Mouse (Mus musculus) forebrain, embryonic 15.5 days (tissue): Measurements from ENCODE around the gene Il11ra1. TPM values are rescaled to one million over a fixed set of nuclear protein-coding genes. Genes with fewer than 3 reads are reported as not detected.
A peak's percentile ranks its signal among the peaks of the same experiment; 100 is the strongest.
"Not testable (repeated sequence)": the region's sequence is repeated elsewhere in the genome, so short reads cannot be mapped to it uniquely, and the experiment has no call there.

ENCODE experiments used
- ATAC-seq: fragments of 200-750 bp; cut with Nextera tagmentation; replicated peaks from 2 replicates; pipeline ENCODE4 v1.8.0; 2017; ENCODE audit warnings: mild to moderate bottlenecking, moderate TSS enrichment, moderate library complexity
- H3K27ac ChIP-seq: fragments of 300-500 bp; sonication (generic); replicated peaks from 2 replicates; pipeline ENCODE4 v1.5.1; 2015; ENCODE audit warnings: mild to moderate bottlenecking, inconsistent platforms
- H3K27me3 ChIP-seq: fragments of 300-500 bp; sonication (generic); 2 replicates; pipeline ENCODE4 v1.6.1; 2015; ENCODE audit warnings: inconsistent platforms
- H3K36me3 ChIP-seq: fragments of 300-500 bp; sonication (generic); 2 replicates; pipeline ENCODE4 v1.6.1; 2015; ENCODE audit warnings: mild to moderate bottlenecking, inconsistent platforms
- H3K4me1 ChIP-seq: fragments of 300-500 bp; sonication (generic); 2 replicates; pipeline ENCODE4 v1.6.1; 2015; ENCODE audit warnings: inconsistent platforms
- H3K4me2 ChIP-seq: fragments of 300-500 bp; sonication (generic); replicated peaks from 2 replicates; pipeline ENCODE4 v1.6.1; 2015; ENCODE audit warnings: mild to moderate bottlenecking, inconsistent platforms
- H3K4me3 ChIP-seq: fragments of 300-500 bp; sonication (generic); 2 replicates; pipeline ENCODE4 v1.5.1; 2015; ENCODE audit warnings: mild to moderate bottlenecking, inconsistent platforms
- H3K9ac ChIP-seq: fragments of 300-500 bp; sonication (generic); replicated peaks from 2 replicates; pipeline ENCODE4 v1.6.1; 2015; ENCODE audit warnings: mild to moderate bottlenecking, inconsistent platforms
- H3K9me3 ChIP-seq: fragments of 300-500 bp; sonication (generic); 2 replicates; pipeline ENCODE4 v1.6.1; 2016; ENCODE audit warnings: inconsistent platforms
- WGBS: fragments of 180-500 bp; shearing (Covaris S2); methylation state at CpG from one replicate; pipeline ENCODE4 v1.1.7; 2015; ENCODE audit warnings: mixed read lengths; 5-methylcytosine and 5-hydroxymethylcytosine counted together
- polyA plus RNA-seq: library from polyadenylated mRNA; unstranded; fragments of >200 nt; fragmentation: Nextera tagmentation; extraction: Ambion mirVana; gene quantifications from 2 replicates; pipeline ENCODE4 v1.2.1, GENCODE M21; 2015

Il11ra1 gene
- polyA plus RNA-seq, 1 experiment from 2014 or later, result 26.4 TPM

DNA sequence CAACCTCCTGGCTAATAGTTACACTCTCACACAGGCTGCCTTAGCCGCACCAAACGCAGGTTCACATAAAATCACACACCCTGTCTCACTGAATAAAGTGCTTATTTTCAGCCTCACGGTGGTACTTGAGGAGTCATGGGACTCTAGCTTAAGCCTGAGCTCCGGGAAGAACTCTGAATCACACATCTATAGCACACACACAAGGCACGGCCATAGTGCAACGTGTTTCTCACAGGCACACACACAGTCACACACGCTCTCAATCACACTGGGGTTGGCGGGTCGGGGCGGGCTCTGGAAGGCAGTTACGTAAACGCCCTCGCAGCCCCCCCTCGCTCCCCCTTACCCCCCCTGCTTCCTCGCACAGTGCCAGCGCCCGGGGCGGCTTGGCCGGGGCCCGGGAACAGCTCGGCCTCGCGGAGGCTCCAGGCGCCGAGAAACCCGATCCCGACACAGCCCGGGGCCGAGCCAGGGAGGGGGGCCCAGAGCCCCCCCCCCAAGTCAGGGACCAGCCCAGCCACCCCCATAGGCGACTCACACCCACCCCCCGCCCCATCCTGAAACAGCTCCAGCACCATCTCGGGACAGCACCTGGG lies 1.3 kb upstream of the Il11ra1 start:
- WGBS, result 4% methylated on average over 27 of the region's 32 CpGs
- not testable (repeated sequence) for H3K4me1 ChIP-seq, H3K27ac ChIP-seq, H3K36me3 ChIP-seq, H3K27me3 ChIP-seq, ATAC-seq, H3K9ac ChIP-seq, H3K9me3 ChIP-seq, H3K4me3 ChIP-seq
- peak overlapping the region; percentile 23 for H3K4me2 ChIP-seq

DNA sequence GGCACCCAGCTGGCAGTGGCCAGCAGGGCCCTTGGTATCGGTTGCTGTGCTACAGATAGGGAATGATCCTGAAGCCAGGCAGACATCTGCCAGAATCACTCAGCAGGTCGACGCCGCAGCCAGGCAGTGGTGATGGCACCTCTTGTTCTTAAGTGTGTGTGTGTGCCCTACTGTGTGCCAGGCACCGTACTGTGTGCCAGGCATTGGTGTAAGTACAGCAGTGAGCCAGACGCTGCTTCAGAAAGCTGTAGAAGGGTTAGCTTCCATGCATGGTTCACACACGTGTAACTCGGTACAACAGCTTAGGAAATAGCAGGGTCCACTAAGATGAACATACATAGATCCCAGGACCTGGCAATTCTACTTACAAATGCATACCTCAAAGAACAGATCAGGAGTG lies 435 bp downstream of the Il11ra1 start:
- 73% methylated on average over 5 of the region's 8 CpGs for WGBS
- H3K27ac ChIP-seq, H3K4me3 ChIP-seq, H3K4me1 ChIP-seq, H3K9me3 ChIP-seq, H3K4me2 ChIP-seq, H3K36me3 ChIP-seq, H3K9ac ChIP-seq, ATAC-seq, H3K27me3 ChIP-seq: not testable (repeated sequence)

DNA sequence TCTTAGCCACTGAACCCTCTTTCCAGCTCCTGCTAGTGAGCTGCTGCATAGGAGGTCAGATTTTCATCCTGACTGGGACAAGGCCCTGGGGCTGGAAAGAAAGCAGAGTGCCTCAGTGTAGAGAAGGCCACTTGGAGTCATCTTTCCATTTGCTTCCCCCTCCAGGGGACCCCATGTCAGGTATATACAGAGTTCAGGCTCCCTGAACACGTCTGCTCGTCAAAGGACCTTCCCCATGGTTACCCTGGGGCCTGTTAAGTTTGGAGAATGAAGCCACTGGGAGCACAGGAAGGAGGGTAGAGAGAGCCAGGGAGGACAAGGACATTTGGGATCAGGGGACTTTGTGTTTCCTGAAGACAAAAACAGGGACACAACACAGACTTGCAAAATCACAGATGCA lies 2.4 kb downstream of the Il11ra1 start:
- ATAC-seq, H3K9me3 ChIP-seq, H3K4me3 ChIP-seq, H3K9ac ChIP-seq, H3K27me3 ChIP-seq, H3K36me3 ChIP-seq, H3K4me2 ChIP-seq, H3K27ac ChIP-seq: not testable (repeated sequence)
- peaks cover 14% of the 10 kb centered on the region for H3K4me1 ChIP-seq
- WGBS, result 60% methylated on average over 2 of the region's 2 CpGs

DNA sequence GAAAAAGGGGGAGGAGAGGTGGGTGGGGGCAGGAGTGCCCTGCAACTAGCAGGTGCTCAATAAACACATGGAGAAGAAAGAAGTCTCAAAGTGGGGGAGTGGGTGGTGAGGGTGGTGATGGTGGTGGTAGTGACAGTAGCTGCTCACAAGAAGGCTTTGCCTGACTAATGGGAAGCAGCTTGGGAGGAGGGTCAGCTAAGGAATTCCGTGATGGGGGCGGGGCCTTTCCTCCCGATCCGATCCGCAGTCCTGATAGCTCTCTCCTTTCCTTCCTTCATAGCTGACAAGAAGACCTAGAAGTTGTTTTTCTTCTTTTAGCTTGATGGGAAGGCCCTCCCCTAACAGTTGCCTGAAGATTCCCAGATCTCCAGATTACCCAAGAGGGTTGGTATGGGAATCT lies 4.9 kb downstream of the Il11ra1 start:
- 8% methylated on average over 5 of the region's 5 CpGs for WGBS
- Histone ChIP-seq H3K9ac (no peak overlapping the region), H3K27ac (no peak overlapping the region), H3K27me3 (no peaks in the 10 kb centered on the region), H3K4me3 (no peak overlapping the region), H3K4me2 (no peak overlapping the region), H3K4me1 (peaks cover 25% of the 10 kb centered on the region), H3K36me3 (no peaks in the 10 kb centered on the region), H3K9me3 (no peaks in the 10 kb centered on the region)
- no peak for ATAC-seq

DNA sequence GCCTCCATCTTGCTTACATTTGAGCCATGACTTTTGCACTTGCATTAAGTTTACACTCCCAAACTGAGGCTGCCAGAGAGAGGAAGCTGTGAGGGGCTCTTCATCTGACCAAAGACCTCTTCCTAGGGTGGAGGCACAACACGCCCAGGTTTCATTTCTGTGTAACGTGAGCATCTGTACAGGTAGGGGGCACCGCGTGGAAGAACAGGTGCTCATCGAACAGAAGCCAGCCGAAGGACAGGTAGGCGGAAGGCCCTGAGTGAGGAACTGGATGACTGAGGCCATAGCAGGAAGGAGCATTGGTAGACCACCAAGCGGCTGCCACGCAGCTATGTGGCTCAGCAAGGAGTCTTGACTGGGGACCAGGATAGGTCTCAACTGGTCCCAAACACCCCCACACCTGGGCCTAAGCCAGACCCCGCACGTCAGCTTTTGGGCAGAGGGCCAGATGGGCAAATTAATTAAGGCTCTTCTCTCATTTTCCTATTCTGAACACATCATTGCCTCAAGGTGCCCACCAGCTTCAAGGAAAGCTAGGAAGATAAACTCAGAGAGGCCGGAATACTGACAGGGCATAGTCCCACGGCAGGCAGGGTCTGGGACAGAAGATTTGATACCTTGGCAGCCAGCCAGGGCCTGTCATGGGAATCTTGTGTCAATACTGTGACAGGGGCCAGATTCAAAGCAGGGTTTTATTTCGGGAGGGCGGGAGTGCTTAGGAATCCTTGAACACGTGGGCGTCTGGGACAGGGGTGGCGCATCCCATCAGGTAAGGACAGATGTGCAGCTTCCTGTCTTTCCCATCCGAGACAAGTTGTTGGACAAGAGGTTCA lies 6.3 kb downstream of the Il11ra1 start:
- no peaks in the 10 kb centered on the region for H3K27me3 ChIP-seq
- no peaks in the 10 kb centered on the region for H3K9me3 ChIP-seq
- peaks cover 29% of the 10 kb centered on the region for H3K4me1 ChIP-seq
- no peak overlapping the region for H3K9ac ChIP-seq
- peak overlapping the region; percentile 28; the same call in 1 of the 2 replicates for H3K4me2 ChIP-seq
- no peak overlapping the region for H3K4me3 ChIP-seq
- peaks cover 4% of the 10 kb centered on the region; the same call in 1 of the 2 replicates for H3K36me3 ChIP-seq
- no peak for ATAC-seq
- H3K27ac ChIP-seq, result peak overlapping the region; percentile 14; the same call in 1 of the 2 replicates
- WGBS, result 42% methylated on average over 19 of the region's 19 CpGs

DNA sequence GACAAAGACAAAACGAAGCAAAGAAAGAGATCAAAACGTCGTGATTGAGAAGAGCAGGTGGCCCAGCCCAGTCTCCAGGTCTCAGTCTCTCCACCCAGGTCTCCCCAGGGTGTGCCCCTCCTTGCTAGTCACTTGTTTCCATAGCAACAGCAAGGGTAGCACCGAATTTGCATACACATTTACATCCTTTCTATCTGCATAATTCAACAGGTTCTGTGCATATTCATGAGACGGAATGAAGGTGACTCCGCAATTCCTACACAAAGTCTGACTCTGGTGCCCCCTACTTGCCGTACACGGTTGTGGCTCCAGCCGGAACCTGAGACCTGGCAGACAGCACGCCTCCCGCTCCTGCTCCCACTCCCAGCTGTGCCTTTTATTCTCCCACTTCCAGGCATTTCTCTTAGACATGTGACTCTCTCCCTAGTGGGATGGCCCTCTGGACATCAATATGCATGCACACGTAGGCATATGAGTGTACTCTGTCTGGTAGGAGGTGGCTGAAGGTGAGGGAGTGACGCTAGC lies 7.3 kb downstream of the Il11ra1 start:
- WGBS, result 1% methylated on average over 13 of the region's 13 CpGs
- Histone ChIP-seq H3K4me2 (peak overlapping the region; percentile 28), H3K9me3 (no peaks in the 10 kb centered on the region), H3K27me3 (no peaks in the 10 kb centered on the region), H3K4me3 (no peak overlapping the region), H3K36me3 (peaks cover 4% of the 10 kb centered on the region; the same call in 1 of the 2 replicates), H3K4me1 (peaks cover 38% of the 10 kb centered on the region), H3K9ac (no peak overlapping the region; the same call in 1 of the 2 replicates), H3K27ac (peak overlapping the region; percentile 51)
- ATAC-seq, result peak; percentile 76

DNA sequence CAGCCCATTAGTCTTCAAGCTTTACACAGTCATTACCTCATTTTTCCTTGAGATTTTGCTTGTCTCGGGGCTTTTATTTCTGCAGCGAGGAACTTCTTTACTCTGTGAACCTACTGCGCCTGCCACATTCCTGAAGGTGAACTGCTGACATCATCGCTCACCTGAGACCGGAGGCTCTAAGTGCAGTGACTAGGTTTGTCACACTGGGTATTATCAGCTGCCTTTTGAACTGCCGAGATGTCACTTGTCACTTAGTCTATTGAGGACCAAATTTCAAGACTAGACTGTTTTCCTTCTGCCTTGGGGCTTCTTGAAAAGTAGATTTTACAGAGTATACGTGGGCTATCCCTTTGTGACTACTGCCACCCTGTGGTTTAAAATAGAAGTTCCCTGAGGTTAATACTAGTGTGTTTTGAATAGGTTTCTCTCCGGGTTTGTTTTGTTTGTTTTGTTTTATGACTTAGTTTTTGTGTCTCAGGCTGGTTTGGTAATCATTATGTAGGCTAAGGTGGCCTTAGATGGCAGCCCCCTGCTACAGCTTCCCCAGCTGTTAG lies 8.5 kb downstream of the Il11ra1 start:
- peak; percentile 18; the same call in 1 of the 2 replicates for ATAC-seq
- WGBS, result 37% methylated on average over 8 of the region's 8 CpGs
- peaks cover 4% of the 10 kb centered on the region; the same call in 1 of the 2 replicates for H3K36me3 ChIP-seq
- H3K9me3 ChIP-seq, result no peaks in the 10 kb centered on the region
- H3K27ac ChIP-seq, result 0 out of 2 replicates have a peak overlapping the region, but pooled peaks have one; percentile 4
- peaks cover 48% of the 10 kb centered on the region for H3K4me1 ChIP-seq
- no peak overlapping the region for H3K4me2 ChIP-seq
- H3K27me3 ChIP-seq, result no peaks in the 10 kb centered on the region
- no peak overlapping the region for H3K4me3 ChIP-seq
- H3K9ac ChIP-seq, result no peak overlapping the region

DNA sequence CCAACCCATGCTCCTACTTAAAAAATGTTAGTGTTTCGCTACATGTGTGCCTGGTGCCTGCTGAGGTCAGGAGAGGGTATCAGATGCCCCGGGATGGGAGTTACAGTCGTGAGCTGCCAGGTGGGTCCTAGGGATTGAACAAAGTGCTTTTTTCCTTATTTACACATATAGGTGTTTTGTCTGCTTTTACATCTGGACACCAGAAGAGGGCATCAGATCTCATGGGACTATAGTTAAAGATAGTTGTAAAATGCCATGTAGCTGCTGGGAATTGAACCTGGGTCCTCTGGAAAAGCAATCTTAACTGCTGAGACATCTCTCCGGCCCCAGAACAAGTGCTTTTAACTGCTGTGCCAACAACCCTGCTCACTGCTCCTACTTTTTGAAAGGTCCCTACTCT lies 10.4 kb downstream of the Il11ra1 start:
- H3K9me3 ChIP-seq, result no peaks in the 10 kb centered on the region
- 72% methylated on average over 4 of the region's 4 CpGs for WGBS
- H3K9ac ChIP-seq, result no peak overlapping the region
- peaks cover 4% of the 10 kb centered on the region; the same call in 1 of the 2 replicates for H3K36me3 ChIP-seq
- no peaks in the 10 kb centered on the region for H3K27me3 ChIP-seq
- ATAC-seq, result no peak
- H3K4me2 ChIP-seq, result no peak overlapping the region
- peaks cover 63% of the 10 kb centered on the region for H3K4me1 ChIP-seq
- H3K27ac ChIP-seq, result no peak overlapping the region
- no peak overlapping the region for H3K4me3 ChIP-seq

DNA sequence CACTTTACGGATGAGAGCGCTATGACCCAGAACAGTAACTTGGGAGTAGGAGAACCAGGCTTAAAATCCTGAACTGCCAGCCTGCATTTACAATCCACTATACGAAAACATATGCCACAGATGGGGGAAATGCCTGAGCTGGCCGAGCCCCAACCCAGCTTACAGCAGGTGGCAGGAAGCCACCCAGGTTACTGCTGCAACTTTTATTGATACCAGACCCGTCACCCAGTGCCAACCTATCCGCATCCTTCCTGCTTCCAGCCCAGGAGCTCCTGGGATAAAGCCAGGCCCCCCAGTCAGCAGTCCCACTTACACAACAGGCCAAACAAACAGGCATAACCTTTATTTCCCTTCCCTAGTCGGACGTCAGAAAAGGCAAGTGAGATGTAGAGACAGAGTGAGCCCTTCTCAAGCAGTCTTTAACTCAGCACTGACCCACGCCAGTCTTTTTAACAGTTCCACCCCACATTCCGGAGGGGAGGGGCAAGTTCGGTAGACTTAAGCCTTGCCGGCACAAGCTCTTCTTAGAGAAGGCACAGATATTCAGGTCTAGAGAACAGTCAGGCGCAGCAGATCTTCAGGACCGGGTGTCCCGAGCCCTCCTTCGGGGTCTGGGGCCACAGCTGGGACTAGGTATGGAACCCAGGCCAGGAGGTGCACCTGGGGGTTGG lies 12.1 kb downstream of the Il11ra1 start:
- H3K9me3 ChIP-seq, result no peaks in the 10 kb centered on the region

DNA sequence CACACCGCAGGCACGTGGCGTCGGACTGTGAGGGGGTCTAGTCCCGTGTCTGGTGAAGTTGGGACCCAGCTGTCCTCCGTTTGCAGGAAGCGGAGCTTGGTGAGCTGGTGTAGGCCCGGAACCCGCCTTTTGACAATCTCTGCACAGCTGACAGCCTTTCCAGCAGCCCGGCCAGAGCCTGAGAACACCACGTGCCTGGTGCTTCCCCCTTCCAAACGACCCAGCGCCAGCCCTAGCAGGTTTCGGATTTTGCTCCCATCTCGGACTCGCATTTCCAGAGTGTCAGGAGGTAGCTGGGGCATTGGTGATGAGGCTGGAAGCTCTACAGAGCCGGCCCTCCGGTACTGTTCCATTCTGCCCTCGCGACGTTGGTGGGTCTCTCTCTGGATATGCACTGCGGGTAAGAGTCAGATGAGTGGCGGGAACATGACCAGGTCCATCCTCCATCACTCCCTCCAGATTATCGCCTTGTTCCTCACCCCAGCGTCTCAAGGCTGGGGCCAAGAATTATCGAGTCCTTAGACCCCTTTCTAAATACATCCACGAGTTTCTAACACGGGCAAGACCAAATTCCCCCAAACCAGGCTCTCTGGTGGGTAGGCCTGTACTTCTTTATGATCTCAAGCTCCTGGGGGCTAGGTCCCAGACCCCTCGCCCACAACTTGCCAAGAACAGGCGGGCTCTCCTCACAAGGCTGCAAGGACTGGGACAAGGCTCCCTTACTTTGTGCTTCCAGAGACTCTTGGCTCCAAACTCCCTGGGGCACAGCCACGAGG lies 12.8 kb downstream of the Il11ra1 start:
- Histone ChIP-seq H3K9ac (peak overlapping the region; percentile 93), H3K36me3 (peaks cover 16% of the 10 kb centered on the region), H3K4me3 (peak overlapping the region; percentile 88), H3K9me3 (no peaks in the 10 kb centered on the region), H3K4me1 (peaks cover 45% of the 10 kb centered on the region), H3K27me3 (no peaks in the 10 kb centered on the region), H3K4me2 (peak overlapping the region; percentile 71), H3K27ac (peak overlapping the region; percentile 80)
- ATAC-seq, result peak; percentile 14
- 39% methylated on average over 31 of the region's 31 CpGs for WGBS

More for the DNA sequence above, 12.1 kb downstream of the Il11ra1 start:
- Histone ChIP-seq H3K4me2 (peak overlapping the region; percentile 71), H3K27ac (0 out of 2 replicates have a peak overlapping the region, but pooled peaks have one; percentile 3), H3K9ac (peak overlapping the region; percentile 93; the same call in 1 of the 2 replicates), H3K27me3 (no peaks in the 10 kb centered on the region), H3K4me1 (peaks cover 53% of the 10 kb centered on the region), H3K36me3 (peaks cover 9% of the 10 kb centered on the region; the same call in 1 of the 2 replicates), H3K4me3 (peak overlapping the region; percentile 88)
- WGBS, result 59% methylated on average over 16 of the region's 16 CpGs
- ATAC-seq, result no peak
